Comparison of ENCODE assay signal across 12 mouse cellular contexts in the genomic region with DNA sequence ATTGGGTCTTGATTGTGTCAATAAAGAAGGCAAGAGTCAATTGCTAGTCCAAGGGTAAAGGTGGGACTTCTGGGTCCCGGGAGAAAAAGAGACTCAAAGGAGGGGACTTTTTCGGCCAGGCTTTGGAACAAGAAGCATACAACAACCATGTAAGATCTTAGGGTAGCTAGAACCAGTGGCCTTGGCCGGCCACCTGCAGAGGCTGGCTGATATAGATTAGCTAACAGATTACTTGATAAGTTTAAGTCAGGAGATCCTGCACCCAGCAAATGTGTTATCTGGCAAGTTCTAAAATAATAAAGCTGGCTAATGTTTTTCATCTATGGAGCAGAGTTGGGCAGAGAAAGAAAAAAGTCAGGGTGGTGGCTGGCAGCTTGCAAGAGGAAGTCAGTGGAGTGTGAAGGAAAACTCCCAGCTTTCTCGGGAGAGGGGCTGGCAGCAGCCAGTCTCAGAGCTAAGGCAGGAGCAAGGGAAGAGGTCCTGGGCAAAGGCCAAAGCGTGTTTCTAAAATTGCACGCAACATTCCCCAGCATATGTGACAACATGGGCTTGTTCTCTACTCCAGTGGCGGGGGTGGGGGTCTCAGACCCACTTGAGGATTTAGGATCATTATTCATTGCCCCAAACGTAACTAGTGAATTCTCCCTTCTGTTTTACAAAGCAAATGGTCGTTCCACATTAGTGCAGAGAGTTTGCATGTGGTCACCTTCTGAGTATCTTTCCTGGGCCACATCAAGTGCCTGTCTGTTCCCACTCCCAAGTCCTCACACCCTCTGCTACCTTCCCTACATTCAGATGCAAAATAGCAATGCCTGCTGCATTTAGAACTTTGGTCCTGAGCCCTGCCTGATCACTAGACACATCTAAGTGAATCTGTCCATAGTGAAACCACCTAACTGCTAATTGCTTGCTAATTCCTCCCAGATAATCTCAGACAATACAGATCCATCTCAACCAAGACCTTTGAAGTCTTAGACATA.
DNase-seq lines count a peak whose midpoint lies in the region; ATAC-seq lines count a peak whose summit lies in the region.
"Had no signal": no experiment of that assay in that cellular context is flagged by ENCODE, and none has a peak within 500 bp of the region (broad histone marks: within the 10 kb centered on the region; RNA-seq: fewer than 3 reads in every experiment).

No protein-coding gene starts in this region.

- 0 out of 2 replicates have a peak overlapping the region, but pooled peaks have one; percentile 22 for H3K9ac ChIP-seq in heart, embryonic 11.5 days (ENCODE audit: low read depth, low read length)
- H3K9ac ChIP-seq: embryonic facial prominence, embryonic 12.5 days; limb, embryonic 15.5 days had no signal

- H3K4me2 ChIP-seq in heart, embryonic 11.5 days: 0 out of 2 replicates have a peak overlapping the region, but pooled peaks have one; percentile 8
- H3K4me2 ChIP-seq: embryonic facial prominence, embryonic 12.5 days; limb, embryonic 15.5 days had no signal

- no peaks in the 10 kb centered on the region for H3K9me3 ChIP-seq in heart, embryonic 11.5 days (replicated peaks; ENCODE audit: control insufficient read depth, low read length)
- H3K9me3 ChIP-seq: embryonic facial prominence, embryonic 12.5 days; limb, embryonic 15.5 days had no signal

- H3K27ac ChIP-seq in heart, embryonic 11.5 days (ENCODE audit: low read depth, low read length): peak overlapping the region; percentile 41
- H3K27ac ChIP-seq: embryonic facial prominence, embryonic 12.5 days; limb, embryonic 15.5 days had no signal

- H3K27me3 ChIP-seq in heart, embryonic 11.5 days (ENCODE audit: control insufficient read depth, insufficient read depth, low read length): no peaks in the 10 kb centered on the region
- H3K27me3 ChIP-seq: embryonic facial prominence, embryonic 12.5 days; limb, embryonic 15.5 days had no signal

- no peak overlapping the region for H3K4me3 ChIP-seq in heart, embryonic 11.5 days (ENCODE audit: low read depth, low read length)
- H3K4me3 ChIP-seq: embryonic facial prominence, embryonic 12.5 days; limb, embryonic 15.5 days had no signal

- WGBS in heart, embryonic 11.5 days (ENCODE audit: insufficient replicate concordance): 42% methylated on average over 9 of the region's 9 CpGs

- peak; percentile 12 for DNase-seq in left cerebral cortex, postnatal 4 days
- DNase-seq in left cerebral cortex, postnatal 36 days (ENCODE audit: low spot score in 2 of 2): no peak
- peak; percentile 30 to 41 for DNase-seq in kidney, adult 8-10 months
- DNase-seq in lung, postnatal 14 days: peak; percentile 13
- no peak for DNase-seq in urinary bladder, postnatal 10 days (ENCODE audit: low spot score)
- no peak for DNase-seq in natural killer cell, adult 2 months (ENCODE audit: low spot score in 2 of 2)
- DNase-seq: cerebellum, adult 11-12 months; right cerebral cortex, postnatal 14 days had no signal

- ATAC-seq in heart, embryonic 11.5 days (replicated peaks; ENCODE audit: insufficient number of reproducible peaks, low FRiP score, low TSS enrichment): no peak
- ATAC-seq in cerebellum, adult (ENCODE audit: insufficient number of reproducible peaks, low FRiP score, low TSS enrichment): no peak

- H3K36me3 ChIP-seq in heart, embryonic 11.5 days (ENCODE audit: control insufficient read depth, insufficient read depth, low read length): no peaks in the 10 kb centered on the region
- H3K36me3 ChIP-seq: embryonic facial prominence, embryonic 12.5 days; limb, embryonic 15.5 days had no signal

- intact Hi-C loops in left cerebral cortex, postnatal 4 days (cut with DNase I): no loop called here
- intact Hi-C loops in left cerebral cortex, postnatal 36 days (cut with DNase I): no loop called here

- H3K4me1 ChIP-seq in heart, embryonic 11.5 days (ENCODE audit: control insufficient read depth, insufficient read depth, low read length): peaks cover 19% of the 10 kb centered on the region
- H3K4me1 ChIP-seq: embryonic facial prominence, embryonic 12.5 days had no signal

Comparison
In these comparisons a context has a peak if more than half of its experiments do, and no peak if none do; other contexts are left out.
1. DNase-seq: peak in left cerebral cortex, postnatal 4 days (single experiment), kidney, adult 8-10 months (2 of 2) and lung, postnatal 14 days (single experiment); none in left cerebral cortex, postnatal 36 days (0 of 2), urinary bladder, postnatal 10 days (single experiment) and natural killer cell, adult 2 months (0 of 2).